Mouse (Mus musculus): ENCODE data around the gene Ptprn2.
A peak's percentile ranks its signal among the peaks of the same experiment; 100 is the strongest.

Ptprn2 gene

DNA sequence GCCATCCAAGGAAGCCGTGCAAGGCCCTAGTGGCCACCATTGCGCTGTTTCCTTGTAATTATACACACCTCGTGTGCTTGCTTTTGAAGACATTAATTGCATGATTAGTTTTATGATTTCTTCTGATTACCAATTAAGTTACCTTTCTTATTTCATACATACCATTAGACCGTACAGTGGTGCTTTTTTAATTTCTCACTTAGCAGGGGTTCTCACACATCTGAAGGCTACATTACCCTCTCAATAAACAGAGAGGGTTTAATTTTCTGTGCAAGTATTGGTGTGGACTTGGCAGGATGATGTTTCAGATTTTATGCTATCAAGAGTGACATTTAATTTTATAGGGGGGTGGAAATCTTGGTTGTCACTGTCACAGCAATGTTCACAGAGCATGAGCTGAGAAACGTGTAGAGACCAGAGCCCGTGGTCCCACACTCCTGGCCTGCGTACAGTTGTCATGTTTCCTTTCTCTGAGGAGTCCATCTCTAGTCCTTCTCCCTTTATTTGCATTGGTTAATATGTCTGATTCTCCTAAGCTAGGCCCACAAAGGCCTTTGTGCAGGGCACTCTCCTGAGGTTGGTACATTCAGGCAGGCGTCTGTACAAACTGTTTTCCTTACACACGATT, 567.8 kb downstream of the Ptprn2 start:
- no peak for DNase-seq (ENCODE audit: low spot score in 2 of 2)

DNA sequence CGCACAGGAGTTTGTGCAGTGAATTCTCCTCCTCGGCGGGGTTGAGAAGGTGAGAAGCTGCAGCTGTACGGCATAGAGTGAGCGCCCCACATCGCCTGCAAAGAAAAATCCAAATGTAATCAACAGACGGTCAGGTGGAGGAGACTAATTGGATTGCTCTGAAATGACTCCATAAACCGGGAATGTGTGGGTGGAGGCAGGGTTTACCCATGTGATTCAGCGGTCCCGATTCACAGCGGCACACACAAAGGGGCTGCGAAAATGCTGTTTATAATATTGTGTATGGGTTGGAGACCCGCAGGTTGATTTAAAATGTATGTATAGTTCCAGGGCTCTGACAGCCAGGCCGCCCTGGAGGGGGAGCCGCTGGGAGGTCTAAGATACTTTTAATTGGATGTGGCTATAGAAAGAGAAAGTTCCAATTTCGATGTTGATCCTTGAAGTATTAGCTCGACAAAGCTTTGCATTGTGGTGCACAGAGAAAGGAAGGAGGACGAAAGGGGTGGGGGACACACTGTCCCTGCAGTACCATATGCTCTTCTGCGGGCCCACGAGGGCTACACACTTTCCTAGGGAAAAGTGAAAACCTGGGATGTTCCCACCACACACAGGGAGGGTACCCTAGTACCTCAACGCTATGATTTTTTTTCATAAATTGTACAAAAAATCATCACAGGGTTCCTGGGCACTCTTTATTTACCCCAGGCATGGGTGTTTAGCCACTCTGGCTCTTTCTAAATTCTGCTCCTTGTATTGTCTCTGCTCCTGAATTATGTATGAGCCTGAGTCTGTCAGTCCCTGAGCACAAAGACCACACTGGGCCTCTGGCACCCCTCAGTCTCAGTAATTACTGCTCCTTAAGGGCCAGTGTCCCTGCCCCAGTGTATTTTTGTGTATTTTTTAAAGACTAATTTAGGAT, 568.6 kb downstream of the Ptprn2 start:
- DNase-seq (ENCODE audit: low spot score in 2 of 2): no peak

GRCm38 (mm10) chr12:117054925-117055570, 569.5 kb downstream of the Ptprn2 start:
- no peak for DNase-seq (ENCODE audit: low spot score in 2 of 2)

DNA sequence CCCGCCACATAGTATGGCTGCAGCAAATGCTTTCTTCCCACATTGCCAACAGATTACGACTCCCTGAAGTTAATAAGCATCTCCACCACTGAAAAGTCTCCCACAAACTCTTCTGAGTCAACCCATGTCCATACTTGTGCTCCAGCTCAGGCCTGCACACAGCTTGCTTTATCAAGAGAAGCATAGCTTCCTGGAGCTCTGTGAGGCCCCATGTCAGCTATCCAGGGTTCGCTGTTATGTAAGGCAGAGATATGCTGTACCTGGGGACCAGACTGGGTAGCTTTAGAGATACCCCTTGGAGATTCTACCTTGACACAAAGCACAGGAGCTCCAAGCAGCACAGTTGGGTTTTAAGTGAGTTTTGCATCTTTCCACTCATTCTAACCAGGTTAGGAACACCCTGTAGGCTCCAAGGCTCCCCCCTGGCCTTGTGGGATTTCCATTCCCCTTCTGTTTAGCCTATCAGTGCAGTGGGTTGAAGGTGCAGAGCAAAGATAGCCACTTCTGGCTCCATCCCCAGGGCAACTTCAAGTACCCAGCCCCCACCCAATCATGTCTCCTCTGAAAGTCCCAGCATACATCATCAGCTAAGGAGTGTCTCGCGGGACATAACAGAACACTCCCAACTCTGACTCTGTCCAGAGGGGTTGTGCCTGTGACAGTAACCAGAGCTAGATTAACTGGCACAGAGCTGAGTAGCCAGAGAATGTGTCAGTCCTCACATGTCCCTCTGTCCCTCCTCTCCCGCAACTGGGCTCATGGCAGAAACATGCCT, 572.9 kb downstream of the Ptprn2 start:
- no peak for DNase-seq (ENCODE audit: low spot score in 2 of 2)

- DNase-seq (ENCODE audit: low spot score in 2 of 2): no peak
Measured at GRCm38 (mm10) chr12:117058975-117059374, 573.5 kb downstream of the Ptprn2 start.

DNA sequence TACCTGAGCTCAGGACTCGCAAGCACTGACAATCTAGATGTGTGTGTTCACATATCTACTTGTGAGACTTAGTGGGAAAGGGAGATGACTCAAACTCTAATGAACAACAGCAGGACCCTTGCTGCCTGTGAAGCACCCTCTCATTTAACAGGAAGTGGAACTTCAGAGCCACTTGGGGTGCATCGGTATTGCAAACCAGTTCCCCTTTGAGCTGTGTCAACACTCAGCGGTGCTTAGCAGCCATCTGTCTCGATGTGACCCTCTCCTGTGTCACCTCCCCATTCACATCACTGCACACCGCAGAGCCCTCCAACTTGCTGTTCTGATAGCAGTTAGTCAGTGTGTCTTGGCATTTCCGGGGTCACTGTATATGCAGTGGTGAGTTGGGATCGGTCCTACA, 592.1 kb downstream of the Ptprn2 start:
- no peak for DNase-seq (ENCODE audit: low spot score in 2 of 2)

- DNase-seq (ENCODE audit: low spot score in 2 of 2): no peak
Measured at GRCm38 (mm10) chr12:117078945-117079344, 593.4 kb downstream of the Ptprn2 start.

DNA sequence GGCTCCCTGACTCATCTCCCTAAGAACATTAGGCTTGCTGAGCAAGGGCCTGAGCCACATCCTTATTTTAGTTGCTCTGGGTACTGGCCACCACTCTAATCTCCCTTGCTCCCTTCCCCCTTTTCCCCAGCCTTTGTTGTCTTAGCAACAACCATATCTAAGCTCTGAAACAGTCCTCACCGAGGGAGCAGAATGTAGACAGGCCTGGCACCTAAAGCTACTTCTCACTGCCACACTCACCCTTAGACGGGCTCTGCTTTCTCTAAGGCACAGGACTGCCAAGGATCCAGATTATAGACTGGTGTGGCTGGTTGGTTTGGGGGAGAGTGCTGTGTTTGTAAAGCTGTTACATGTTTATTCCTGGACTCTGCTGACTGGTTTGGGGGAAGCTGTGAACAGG, 594.2 kb downstream of the Ptprn2 start:
- DNase-seq (ENCODE audit: low spot score in 2 of 2): no peak

DNA sequence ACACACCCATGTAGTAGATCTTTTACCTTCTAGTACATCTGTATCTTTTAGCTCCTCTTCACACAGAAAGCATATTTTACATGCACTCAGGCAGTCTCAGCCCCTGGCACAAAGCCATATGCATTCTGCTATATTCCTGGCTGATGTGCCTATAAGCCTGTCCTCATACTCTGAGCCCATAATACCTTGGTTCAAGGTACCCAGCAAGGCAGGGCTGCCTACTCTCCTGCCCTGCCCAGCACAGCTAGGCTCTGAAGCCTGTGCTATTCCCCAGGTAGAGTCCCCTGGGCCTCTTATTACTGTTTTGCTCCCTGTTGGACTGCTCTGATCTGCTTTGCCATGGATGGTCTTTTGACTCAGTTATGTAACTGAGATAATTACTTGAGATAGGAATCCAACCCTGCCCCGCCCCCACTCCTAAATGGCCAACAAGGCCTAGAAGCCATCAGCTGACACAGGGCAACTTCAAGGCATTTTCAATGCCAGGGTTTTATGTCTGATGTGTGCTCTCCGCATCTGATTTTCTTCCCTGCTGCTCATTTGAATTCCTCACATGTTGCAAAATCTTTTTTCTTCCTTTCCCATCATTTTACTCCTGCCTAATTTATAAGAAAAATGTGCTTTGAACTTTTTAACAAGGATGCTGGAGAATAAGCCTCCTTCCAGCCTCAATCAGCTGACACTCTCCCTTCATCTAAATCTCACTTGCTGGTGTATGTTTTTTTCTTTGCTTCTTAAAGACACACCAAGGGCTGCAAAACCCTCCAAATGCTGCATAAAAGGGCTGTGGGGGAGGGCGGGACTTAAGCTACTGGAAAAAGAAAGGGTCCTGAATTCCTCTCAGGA, 598.6 kb downstream of the Ptprn2 start:
- DNase-seq (ENCODE audit: low spot score in 2 of 2): no peak

GRCm38 (mm10) chr12:117084702-117085409, 599.3 kb downstream of the Ptprn2 start:
- DNase-seq (ENCODE audit: low spot score in 2 of 2): no peak

DNA sequence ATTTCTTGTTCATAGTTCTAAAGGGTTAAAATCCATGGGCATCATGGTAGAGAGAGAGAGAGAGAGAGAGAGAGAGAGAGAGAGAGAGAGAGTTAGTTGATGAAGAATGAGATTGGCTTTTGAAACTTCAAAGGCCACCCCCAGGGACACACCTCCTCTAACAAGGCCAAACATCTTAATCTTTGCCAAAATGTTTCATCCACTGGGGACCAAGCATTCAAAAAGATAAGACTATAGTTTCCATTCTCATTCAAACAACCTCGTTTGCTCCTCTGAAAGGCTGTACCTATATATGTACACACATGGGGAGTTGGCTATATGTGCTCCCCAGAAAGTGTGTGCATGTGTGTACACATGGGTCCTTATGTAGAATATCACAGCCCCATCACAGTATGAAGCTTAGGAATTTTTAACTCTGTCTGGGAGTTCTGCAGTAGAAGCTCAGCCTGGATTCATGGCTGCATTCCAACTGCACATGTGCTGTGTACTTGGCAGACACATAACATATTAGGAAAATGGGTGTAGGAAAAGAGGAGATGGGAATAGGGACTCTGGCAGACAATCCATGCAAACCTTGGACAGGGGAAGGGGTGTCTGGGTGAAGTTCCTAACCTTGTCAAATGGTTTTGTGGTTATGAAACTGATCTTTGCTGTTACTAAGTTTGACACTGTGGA, 600.3 kb downstream of the Ptprn2 start:
- peak in 1 of 2 experiments; percentile 46 for DNase-seq (ENCODE audit: low spot score in 2 of 2)

DNA sequence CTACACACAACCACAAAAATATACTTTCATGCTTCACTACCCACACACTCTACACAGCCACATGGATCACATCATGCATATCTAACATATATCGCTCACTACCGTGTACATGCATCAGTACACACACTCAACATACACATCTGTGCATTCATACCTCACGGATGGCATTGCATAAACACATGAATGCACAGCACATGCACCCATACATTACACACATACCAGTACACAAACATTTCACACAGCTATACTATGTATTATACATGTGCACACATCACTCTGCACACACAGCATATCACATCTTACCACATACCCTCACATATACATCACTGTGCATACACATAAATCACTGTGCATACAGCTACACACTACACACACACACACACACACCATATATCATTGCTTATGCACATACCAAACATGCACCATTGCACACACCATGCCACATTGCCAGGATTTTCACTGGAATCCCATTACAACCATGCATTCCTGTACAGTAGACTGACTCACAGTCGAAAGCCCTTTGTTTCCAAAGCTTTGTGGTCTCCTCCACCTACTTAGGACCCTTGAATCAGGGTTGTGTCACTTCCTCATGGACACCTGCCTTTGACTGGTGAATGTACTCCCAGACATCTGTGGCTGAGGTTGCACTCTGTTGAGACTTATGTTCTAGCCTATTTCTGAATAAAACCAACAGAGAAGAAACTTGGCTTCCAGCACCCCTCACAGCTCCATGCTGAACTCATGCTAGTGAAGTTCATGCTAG, 607.0 kb downstream of the Ptprn2 start:
- DNase-seq (ENCODE audit: low spot score in 2 of 2): no peak

DNA sequence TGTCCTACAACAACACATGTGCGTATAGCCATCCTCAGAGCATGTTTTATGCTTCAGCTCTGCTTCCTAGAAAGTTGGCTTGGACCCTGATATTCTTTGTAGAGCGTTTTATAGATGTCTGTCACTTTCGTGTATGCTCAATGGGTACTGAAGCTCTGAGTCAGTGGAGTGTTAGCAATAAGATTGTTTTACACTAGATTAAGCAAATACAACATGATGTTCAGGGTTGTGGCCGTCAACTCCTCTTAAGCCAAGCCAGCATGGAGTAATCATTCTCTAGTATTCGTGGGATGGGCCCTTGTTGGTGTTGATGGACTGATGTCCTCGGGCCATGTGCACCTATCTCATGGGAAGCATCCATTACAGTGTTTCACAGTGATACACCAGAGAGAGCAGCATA, 610.4 kb downstream of the Ptprn2 start:
- DNase-seq (ENCODE audit: low spot score in 2 of 2): no peak

DNA sequence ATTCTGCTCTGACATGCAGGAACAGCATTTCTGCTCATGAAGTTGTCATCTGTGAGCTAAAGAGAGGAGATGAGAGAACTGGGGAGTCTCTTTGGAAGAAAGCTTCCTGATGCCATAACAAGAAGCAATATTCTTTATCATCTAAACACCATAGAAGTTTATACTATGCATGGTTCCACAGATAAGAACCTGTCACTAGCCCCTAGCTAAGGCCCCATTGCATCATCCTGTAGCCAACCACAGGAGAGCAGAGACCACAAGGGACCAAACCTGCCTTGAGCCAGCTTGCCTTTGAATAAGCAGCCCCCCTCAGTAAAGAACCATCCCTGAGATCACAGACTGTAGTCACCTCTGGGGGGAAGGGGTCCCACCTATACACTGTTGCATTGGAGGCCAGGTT, 612.8 kb downstream of the Ptprn2 start:
- DNase-seq (ENCODE audit: low spot score in 2 of 2): no peak

DNA sequence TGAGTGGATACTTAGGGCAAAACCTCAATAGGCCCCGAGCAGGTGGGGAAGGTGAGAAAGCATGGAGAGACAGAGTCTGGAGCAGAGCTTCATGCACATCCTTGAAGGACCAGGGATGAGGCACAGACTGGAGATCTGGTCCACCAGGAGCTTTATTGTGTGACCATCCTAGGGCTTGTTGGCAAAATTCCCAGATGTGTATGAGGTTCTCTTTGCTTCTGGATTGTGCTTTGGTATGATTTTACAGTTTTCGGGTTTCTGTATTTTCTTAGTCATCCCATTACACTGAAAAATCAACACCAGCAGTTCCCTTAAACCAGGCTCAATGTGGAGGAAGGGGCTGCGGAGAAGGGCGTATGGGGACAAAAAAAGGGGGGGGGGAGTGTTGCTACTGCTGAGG, 621.2 kb downstream of the Ptprn2 start:
- DNase-seq (ENCODE audit: low spot score in 2 of 2): no peak

DNA sequence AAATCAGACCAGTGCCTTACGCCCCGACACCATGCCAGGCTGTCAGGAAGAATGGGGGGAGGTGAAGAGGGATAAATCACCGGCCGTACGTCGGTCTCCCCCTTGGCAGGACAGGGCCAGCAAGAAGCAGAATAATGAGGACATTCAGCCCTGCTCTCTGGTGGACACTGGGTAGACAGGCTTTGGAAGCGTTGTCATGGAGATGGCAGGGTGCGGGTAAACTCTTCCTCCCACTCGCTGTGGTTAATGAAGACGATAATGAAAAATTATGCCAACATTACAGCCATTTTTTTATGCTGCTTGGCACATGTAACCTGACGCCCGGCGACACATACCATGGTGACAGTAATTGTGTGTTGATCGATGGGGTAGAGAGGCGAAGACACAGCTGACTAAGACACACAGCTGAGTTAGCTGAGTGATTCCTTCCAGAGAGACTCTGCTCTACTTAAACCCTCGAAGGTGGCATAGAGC, 621.7 kb downstream of the Ptprn2 start:
- DNase-seq (ENCODE audit: low spot score in 2 of 2): peak in 1 of 2 experiments; percentile 56

DNA sequence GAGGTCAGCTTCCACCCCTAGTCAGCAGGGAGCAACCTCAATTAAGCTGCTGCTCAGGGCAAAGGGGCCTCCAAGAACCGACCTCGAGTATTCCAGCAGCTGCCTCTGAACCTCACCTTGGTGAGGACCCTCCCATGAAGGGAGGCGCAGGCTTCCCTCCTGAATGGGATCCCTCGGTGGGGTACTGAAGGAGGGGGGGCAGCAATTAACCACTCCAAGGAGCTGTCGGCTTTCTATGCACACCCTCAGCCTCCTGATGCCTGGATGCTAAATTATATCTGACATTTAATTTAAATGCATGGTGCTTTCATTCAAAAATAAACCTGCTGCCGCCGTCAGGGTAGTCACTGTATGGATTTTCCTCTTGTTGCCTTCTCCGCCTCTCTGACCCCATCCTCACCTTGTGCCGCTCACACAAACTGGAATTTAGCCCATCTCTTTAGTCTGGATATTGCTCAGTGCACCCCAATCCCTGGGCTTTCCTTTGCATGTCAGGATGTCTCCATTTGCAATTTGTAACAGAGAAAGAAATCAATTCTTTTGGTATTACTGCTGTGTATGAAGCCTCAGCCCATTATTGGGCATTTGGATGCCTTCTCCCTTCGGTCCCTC, 629.8 kb downstream of the Ptprn2 start:
- no peak for DNase-seq (ENCODE audit: low spot score in 2 of 2)

- no peak for DNase-seq (ENCODE audit: low spot score in 2 of 2)
Measured at GRCm38 (mm10) chr12:117127078-117127477, 641.6 kb downstream of the Ptprn2 start.
